9 mouse cellular contexts compared by ENCODE assay signal in the genomic region with DNA sequence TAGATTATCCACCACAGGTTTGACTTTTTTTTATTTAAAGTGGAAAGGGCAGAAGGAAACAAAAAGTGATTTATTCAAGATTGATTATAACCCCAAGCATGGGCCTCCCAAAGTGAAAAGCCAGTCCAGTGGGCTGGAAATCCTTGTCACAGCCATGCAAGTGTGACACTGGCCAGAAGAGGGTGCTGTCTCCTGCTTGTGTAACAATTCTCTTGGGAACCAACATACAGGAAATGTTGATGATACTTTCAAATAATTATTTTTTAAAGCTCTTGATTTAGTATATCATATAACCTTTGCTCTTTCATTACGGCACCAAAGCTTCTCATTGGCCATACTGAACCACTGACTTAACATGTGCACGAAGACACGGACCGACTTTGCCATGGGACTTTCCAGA. TPM values are rescaled to one million over a fixed set of nuclear protein-coding genes. Genes with fewer than 3 reads are reported as not detected.
DNase-seq lines count a peak whose midpoint lies in the region; ATAC-seq lines count a peak whose summit lies in the region.
"Had no signal": no experiment of that assay in that cellular context is flagged by ENCODE, and none has a peak within 500 bp of the region (broad histone marks: within the 10 kb centered on the region; RNA-seq: fewer than 3 reads in every experiment).

No protein-coding gene starts in this region.

- H3K9me3 ChIP-seq in embryonic facial prominence, embryonic 14.5 days (ENCODE audit: control insufficient read depth, low read length), result no peaks in the 10 kb centered on the region
- H3K9me3 ChIP-seq: limb, embryonic 13.5 days had no signal

- no peaks in the 10 kb centered on the region for H3K36me3 ChIP-seq in embryonic facial prominence, embryonic 14.5 days (ENCODE audit: control insufficient read depth, insufficient read depth, low read length)
- H3K36me3 ChIP-seq: limb, embryonic 13.5 days had no signal

- no peak for ATAC-seq in embryonic facial prominence, embryonic 14.5 days (ENCODE audit: low read depth)

- no peaks in the 10 kb centered on the region for H3K4me1 ChIP-seq in embryonic facial prominence, embryonic 14.5 days (ENCODE audit: control insufficient read depth, insufficient read depth, low read length)

- DNase-seq in cerebellum, adult 8-10 months, result peak; percentile 27
- DNase-seq in cerebellum, adult 11 months, result no peak
- peak; percentile 81 for DNase-seq in urinary bladder, postnatal 14 days (ENCODE audit: low spot score)
- no peak for DNase-seq in urinary bladder, postnatal 10 days (ENCODE audit: low spot score)
- peak; percentile 42 for DNase-seq in embryonic facial prominence, embryonic 14.5 days (ENCODE audit: low spot score)
- DNase-seq in kidney, postnatal 10 days, result peak; percentile 85
- peak; percentile 58 to 67 for DNase-seq in lung, adult 18-20 months
- DNase-seq in right cerebral cortex, postnatal 36 days (ENCODE audit: low spot score in 2 of 2), result peak; percentile 38 to 47

- no peak overlapping the region for H3K27ac ChIP-seq in embryonic facial prominence, embryonic 14.5 days (replicated peaks; ENCODE audit: low read depth, low read length)
- H3K27ac ChIP-seq: limb, embryonic 13.5 days had no signal

- no peak overlapping the region for H3K9ac ChIP-seq in embryonic facial prominence, embryonic 14.5 days (ENCODE audit: low read depth, low read length)
- H3K9ac ChIP-seq: limb, embryonic 13.5 days had no signal

- no peak overlapping the region for H3K4me3 ChIP-seq in embryonic facial prominence, embryonic 14.5 days (ENCODE audit: low read depth, low read length)
- H3K4me3 ChIP-seq: limb, embryonic 13.5 days had no signal

- H3K4me2 ChIP-seq in embryonic facial prominence, embryonic 14.5 days (ENCODE audit: low read depth, low read length), result no peak overlapping the region
- H3K4me2 ChIP-seq: limb, embryonic 13.5 days had no signal

- H3K27me3 ChIP-seq in embryonic facial prominence, embryonic 14.5 days (replicated peaks; ENCODE audit: control insufficient read depth, insufficient read depth, low read length), result no peaks in the 10 kb centered on the region
- H3K27me3 ChIP-seq: limb, embryonic 13.5 days had no signal

- WGBS in embryonic facial prominence, embryonic 14.5 days, result 79% methylated on average over 4 of the region's 4 CpGs

RNA-seq across cellular contexts. Expression of a gene that starts 32.7 kb away (rescaled TPM):
- polyA plus RNA-seq in embryonic facial prominence, embryonic 14.5 days (2014; fragmentation: Nextera tagmentation; extraction: Ambion mirVana), result 50.0 and 81.7 TPM in 2 replicates

RNA-seq across cellular contexts. Expression of a gene that starts 36.8 kb away (rescaled TPM):
- 75.6 and 78.8 TPM in 2 replicates for polyA plus RNA-seq in embryonic facial prominence, embryonic 14.5 days (2014; fragmentation: Nextera tagmentation; extraction: Ambion mirVana)

RNA-seq across cellular contexts. Expression of a gene that starts 58.1 kb away (rescaled TPM):
- polyA plus RNA-seq in embryonic facial prominence, embryonic 14.5 days (2014; fragmentation: Nextera tagmentation; extraction: Ambion mirVana), result 4.2 and 4.7 TPM in 2 replicates

RNA-seq across cellular contexts. Expression of a gene that starts 58.2 kb away (rescaled TPM):
- polyA plus RNA-seq in embryonic facial prominence, embryonic 14.5 days (2014; fragmentation: Nextera tagmentation; extraction: Ambion mirVana), result 22.0 and 26.7 TPM in 2 replicates

Comparison
In these comparisons a context has a peak if more than half of its experiments do, and no peak if none do; other contexts are left out.
1. DNase-seq: peak in cerebellum, adult 8-10 months (single experiment), urinary bladder, postnatal 14 days (single experiment), embryonic facial prominence, embryonic 14.5 days (single experiment), kidney, postnatal 10 days (single experiment), lung, adult 18-20 months (2 of 2) and right cerebral cortex, postnatal 36 days (2 of 2); none in cerebellum, adult 11 months (single experiment) and urinary bladder, postnatal 10 days (single experiment).